Mouse (Mus musculus) retina, embryonic 14.5 days (tissue): ENCODE data around the gene Dstyk.

Experiments
- DNase-seq: peaks from one replicate; pipeline ENCODE4 v3.0.0-alpha.2; 2015; ENCODE audit warnings: low spot score

The Dstyk gene

DNA sequence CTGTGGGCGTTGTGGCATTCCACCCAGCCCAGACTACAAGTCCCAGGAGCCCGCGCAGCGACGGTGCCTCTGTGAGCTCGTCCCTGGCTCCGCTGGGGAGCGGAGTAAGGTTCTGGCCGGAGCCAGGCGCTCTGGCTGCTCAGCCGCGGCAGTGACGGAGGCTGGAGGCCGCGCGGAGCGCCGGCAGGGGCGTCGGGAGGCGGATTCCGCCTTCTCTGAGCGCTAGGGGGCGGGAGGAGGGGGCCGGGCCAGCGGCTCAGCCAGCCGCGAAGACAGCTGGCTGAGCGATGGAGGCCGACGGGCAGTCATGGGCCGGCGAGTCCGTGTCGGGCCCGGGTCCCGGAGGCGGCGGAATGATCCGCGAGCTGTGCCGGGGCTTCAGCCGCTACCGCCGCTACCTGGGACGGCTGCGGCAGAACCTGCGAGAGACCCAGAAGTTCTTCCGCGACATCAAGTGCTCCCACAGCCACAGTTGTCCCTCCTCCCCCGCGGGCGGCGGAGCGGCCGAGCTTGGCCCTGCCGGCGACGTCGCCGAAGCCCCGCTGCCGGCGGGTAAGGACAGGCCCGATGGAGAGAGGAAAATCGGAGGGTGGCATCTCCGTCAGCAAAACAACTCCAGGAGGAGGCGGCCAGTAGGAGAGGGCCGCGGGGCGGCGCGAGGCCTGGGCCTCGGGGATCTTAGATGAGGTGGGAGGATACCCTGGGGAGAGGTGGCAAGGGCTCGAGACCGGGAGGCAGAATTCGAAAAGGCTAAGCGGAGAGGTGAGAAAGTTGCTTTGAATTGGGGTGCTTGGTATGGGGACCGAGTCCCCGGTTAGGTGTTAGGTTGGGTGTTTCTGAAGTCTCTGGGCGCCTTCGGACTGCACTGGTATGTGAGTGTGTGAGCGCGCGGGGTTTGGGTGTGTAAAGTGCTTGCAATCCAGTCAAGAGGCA lies at the start of gene Dstyk:
Gene Dstyk, plus strand, starts transcription at position 237 of the 933 bp plus-strand sequence.
- peak; percentile 95 for DNase-seq

DNA sequence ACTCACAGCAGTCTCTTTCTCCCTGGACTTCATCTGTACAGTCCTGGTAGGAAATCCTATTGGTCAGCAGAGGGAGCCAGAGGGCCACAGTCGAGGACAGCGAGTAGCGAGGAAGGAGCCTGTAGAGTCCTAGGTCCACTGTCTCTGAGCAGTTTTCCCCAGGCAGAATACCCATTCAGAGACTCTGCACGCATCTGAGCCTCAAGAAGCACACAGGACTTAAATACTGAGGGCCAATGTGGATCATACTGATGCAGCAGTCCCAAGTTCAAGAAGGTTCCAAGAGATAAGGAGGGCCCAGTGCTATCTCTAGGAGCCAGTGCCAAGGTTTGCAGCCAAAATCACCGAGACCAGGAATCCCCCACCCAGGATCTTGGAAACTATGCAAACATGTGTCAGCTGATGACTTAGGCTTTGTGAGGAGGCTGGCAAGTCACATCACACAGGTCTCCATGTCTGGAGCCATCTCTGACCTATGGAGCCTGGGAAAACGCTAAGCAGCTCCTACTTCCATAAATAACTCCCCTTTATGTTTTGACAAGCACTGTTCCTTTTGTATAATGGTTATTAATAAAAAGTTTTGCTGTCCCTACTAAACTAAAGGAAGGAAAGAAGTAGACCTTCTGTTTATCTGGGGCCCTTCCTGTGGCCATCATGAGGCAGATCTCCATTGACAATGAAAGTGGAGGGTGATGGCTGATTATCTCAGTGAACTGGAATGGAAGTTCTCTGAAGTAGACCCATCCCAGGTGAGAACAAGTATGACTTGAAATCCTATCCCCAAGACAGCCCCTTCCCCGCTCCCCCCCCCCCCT lies 49.5 kb upstream of the Dstyk start:
- peak; percentile 94 for DNase-seq

DNA sequence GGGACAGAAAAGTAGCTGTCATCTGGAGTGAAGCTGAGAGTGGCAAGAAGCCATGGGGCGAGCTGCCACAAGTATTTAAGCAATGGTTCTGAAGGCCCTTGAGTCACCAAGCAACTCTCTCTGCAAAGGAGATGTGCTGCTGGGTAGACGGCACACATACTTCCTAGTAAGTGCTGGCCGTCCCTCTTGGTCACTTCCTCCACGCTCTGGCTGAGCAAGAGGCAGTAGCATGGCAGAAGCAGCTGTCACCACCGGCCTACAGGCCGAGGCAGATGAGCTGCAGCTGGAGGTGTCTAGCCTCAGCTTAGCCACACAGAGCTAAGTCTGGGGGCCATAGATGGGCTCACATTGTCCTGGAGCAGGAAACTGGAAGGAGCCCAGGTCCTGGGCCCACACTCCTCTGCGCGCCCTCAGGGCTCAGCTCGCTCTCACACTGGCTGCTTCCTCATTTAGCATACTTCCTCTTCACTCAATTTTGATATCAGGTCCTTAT lies 46.6 kb upstream of the Dstyk start:
- no peak for DNase-seq

DNA sequence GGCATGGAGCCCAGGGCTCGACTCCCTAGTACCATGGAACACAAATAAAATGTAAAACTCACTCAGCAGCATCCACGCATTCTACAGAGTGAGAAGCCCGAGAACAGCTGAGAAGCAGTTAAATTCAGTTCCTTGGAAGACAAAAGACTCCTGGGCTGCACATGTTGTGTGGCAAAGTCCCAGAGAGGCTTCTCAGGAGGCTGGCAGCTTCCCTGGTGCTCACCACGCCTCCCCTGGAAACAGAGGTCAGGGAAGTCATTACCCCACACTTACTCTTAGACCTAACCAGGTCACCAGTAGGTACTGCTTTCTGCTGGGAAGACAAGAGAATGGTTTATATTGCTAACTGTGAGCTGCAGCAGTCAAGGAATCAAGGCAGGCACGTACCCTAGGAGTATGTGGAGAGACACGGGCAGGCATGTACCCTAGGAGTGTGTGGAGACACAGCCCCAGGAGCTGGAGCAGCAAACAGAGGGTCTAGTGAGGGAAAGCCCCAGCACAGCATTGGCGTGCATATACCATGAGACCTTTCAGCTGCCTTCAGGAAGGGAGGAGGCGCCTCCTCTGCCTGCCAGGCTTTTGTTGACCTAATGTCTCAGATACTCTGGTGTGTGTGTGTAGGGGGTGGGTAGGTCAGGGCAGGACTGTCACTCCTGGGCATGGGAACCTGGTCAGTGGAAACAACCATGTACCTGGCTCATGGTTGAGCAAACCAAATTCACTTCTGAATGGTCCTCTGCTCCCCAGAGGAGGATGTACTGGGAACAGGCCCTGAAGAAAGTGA lies 45.9 kb upstream of the Dstyk start:
- no peak for DNase-seq

DNA sequence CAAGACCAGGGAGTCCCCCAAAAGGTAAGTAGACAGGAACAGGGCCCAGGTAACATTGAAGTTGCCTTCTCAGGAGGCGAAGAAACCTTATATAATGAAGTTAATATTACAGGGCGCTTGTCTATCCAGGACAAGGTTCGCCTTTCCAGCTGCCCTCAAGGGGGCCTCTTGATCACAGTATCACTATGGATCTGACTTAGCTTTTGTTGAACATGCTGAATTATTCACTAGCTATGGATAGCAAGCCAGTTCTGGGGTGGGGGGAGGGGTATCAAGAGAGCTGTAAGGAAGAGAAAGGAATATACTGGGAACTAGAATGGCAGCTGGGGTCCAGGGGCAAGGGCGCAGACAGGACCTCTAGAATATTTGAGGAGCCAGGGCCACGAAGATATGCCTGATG lies 45.0 kb upstream of the Dstyk start:
- no peak for DNase-seq

DNA sequence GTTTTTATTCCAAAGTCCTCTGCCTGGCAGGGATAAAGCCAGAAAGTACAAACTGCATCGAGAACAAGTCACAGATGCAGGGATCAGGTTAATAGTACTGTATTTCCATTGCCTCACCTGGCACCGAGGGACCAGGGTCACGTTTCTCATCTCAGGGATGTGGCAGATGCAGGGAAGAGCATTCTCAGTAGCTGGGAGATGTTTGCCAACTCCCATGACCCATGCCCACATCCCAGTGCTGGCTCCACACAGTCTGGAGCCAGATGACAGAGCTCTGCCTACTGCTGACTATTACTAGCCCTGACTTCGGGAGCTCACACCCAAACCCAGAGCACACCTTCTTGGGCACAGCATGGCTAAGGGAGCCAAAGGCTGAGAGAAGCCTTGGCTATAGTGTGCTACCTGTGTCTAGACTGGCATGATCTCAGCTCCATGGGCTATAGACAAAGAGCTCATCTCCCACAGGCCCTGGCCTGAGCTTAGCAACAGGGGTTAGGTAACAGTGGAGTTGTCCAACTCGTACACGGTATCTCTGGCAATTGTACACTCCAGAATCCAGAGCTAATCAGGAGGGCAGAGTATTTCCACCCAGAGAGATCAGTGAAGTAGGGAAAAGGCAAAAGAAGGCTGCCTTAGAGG lies 44.3 kb upstream of the Dstyk start:
- no peak for DNase-seq

DNA sequence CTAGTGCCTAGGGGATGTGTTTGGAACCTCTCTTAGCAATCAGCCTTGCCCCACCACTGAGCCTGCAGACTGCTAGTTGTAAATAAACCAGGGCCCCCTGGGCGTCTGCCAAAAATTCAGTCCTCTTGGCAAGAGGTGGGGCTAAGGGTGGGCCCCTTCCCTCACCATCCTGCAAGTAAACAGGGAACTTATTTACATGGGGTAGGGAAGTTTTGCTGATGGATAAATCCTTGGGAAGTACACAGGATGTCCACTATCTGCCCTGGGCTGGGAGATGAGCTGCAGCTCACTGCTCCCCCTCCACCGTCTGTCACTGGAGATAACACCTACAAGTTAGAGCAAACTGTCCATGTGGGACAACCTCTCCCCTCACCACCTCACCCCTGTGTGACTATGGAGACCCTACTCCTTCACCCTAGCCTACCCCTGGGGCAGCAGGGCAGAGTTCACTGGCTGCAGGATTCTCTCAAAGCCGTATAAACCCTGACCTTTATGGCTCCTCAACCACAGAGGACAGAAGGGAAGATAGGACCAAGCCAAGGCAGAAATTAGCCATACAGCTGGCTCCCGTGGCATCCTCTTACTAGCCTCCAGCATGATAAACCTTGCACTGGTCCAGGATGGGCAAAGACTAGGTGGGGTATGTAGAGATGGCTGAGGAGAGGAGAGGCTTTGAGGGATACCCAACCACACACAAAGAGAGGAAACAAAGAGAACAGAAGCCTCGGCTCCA lies 43.0 kb upstream of the Dstyk start:
- no peak for DNase-seq

DNA sequence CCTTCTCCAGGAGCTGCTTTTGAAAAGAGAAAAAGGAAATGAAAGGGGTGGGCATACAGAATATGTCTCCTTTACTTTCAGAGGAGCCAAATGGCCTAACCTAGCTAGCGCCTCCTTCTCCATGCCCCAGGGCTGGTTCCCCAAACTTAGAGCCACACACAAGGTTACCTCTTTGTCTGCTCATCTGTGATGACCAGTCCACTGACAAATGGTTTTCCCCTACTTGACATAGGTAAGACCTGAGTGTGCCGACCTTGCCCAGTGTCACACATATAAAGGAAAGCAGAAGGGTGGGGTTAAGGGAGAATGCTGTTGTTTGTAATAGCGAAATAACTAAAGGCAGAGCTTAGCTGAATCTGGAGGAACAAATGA lies 42.5 kb upstream of the Dstyk start:
- DNase-seq: no peak

DNA sequence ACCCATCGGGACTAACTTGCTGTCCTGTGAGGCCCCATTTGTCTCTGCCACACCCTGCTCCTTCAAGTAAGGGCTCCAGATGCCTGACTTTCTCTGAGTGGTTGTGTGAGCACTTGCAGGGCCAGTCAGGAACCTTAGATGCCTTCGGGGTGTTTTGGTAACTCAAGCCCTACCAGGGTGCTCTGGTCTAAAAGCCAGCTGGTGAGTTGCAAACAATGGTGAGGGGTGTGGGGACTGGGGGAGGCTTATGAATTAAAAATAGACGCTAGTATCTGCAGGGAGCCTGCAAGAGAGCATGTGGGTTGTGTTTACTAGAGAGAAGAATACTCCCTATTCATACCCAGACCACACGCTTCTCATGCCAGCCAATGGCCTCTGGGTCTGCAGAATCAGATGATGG lies 42.1 kb upstream of the Dstyk start:
- DNase-seq: no peak

DNA sequence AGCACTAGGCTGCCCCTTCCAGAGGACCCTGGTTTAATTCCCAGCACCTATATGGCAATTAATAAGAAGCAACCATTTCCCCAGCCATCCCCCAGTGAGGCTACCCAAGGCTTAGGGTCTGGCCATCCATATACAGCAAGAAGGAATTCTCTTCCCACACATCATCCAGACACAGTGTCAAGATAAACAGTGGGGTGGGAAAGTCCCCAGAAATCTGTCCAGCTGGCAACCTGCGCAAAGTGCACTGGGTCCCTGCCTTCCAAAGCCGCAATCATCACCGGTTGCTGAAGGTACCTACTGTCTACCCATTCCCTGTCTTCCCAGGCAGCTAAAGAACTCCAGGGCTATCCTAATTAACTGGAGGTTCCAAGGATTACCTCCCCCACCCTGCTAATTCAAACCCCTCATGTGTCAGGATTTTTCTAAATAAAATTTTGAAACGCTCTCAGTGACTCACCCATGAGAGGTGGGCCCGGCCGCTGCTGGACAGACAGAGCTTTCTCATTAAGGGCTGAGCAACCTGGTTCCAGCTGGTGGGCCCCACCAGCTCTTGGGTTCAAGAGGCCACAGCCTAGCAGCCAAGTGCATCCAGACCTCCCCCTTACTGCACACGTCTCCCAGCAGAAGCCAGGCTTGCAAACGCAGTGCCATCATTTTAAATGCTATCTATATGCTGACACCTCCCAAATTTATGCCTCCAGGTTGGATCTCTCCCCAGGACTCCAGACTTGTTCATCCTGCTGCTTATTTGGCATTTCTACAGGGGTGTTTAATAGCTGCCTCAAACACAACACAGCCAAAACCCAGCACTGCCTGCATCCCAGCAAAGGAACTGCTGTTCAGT lies 40.9 kb upstream of the Dstyk start:
- no peak for DNase-seq

DNA sequence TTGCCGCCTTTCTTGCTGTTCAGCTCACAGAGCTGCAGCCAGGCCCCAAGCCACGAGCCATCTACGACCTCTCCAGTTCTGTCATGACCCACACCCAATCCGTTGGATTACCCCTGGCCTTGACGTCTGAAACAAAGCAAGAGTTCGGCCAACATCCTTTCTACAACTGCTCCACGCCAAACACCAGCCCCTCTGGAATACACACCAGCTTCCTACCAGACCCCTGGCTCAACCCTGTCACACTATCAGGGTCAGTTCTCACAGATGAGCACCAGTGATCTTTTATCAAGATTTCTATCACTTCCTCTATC lies 40.3 kb upstream of the Dstyk start:
- no peak for DNase-seq

DNA sequence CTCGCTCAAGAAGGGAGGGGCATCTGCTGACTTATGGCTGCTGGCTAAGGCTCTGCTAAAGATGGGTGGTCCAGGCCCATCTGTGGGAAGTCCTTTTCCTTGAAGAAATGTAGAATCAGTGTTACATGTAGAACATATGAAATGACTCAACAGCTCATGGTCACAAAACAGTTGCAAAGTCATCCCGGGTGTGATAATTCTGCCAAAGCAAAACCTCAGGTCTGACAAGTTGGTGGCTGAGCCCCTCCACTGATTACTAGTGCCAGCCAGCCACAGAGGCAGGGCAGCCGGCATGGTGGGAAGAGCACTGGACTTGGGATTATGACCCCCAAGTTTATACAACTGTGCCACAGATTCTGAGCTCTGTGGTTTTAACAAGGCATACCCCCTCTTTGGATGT lies 39.5 kb upstream of the Dstyk start:
- no peak for DNase-seq

DNA sequence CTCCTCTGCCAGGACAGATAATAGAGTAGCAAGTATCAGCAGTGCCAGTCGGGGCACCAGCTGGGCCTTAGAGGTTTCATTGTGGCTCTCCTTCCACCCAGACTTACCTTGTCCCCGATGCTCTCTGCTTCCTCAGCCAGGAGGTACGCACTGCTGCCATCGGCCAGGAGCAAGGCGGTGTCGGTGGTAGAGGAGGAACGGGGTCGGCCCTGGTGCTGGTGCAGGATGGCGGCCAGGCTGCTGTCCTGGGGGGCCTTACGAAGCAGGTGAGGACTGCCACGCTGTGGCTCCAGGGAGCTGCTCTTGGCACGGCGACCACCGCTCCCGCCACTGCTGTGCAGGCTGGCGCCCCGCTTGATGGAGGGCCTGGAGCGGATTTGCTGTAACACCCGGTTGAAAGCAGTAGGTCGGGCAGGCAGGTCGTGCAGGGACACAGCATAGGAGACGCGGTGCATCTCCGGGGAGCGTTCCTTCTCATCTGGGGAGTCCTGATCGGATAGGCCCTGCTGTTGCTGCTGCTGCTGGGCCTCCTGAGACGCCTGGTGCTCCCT lies 36.7 kb upstream of the Dstyk start:
- DNase-seq: no peak

DNA sequence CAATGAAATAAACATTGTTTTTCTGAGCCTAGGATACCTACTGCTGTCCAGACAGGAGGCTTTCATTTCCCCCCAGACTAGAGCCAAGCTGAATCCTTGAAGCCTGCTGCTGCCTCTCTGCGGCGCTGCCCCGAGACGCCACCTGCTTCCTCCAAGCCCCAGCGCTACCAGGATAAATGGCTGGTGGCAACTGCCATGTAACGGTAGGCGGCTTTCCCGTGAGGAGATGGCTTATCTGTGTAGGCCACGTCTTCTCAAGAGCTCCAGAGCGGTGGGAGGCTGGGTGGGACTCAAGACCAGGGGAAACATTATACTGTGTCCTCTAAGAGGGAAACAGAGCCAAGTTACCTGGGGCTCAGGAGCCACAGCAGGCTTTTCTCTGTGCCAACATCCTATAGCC lies 35.4 kb upstream of the Dstyk start:
- DNase-seq: no peak

DNA sequence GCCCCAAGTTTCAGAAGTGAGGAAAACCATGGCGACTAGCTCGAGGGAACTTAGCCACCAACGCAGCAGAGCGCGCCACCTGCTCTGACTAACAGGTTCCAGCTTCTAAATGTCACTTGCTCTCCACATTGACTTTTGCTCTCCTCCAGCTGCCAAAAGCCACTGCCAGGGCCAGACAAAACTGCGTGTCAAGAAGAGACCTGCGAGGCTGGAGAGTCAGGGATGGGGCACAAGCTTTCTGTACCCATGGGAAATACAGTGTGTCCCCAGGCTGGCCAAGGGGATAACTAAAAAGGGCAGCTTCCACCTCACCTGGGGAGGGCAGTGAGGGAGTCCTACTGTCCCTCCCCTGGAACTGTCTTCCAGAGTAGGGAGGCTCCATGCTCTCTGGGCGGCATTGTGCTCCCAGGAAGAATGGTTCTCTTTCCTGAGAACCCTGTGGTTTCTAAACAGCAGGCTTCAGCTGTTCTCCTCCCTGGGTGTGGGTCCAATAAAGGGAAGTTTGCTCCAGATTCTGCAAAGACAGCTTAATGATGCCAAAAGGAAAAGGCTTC lies 33.3 kb upstream of the Dstyk start:
- no peak for DNase-seq

DNA sequence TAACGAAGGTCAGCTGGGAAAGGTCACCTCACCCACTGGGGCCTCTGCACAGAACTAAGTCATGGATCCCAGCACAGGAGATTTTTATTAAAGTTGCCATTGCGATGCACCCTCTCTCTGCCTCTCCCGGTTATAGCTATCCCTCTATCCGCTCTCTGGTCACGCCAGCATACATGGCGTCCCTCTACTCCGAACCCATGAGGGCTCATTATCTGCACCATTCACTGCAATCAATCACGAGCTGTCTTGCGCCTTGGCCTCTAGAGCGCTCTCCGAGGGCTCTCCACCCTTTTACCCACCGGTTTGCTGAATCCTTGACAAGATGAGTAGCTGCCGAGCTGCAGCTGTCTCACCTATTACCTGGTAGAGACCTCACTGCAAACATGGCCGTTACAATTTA lies 32.1 kb upstream of the Dstyk start:
- peak; percentile 21 for DNase-seq

DNA sequence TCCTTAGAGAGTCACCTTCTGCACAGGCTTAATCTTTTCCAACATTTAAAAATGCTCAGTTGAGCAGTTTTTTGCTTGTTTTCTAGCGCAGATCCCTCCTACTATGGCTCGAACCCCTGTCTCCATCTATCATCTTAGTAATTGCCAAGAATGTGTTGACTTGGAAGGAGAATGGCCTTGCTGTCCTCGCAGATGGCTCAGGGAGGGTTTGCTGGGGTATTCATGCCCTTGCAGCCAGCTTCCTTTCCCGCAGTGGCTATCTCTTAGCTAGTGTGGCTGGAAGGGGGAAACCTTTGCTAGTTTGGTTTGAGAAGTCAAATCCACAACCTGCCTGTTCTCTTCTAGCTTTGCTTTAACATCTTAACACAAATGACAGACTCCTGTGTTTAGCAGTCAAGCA lies 31.6 kb upstream of the Dstyk start:
- no peak for DNase-seq

DNA sequence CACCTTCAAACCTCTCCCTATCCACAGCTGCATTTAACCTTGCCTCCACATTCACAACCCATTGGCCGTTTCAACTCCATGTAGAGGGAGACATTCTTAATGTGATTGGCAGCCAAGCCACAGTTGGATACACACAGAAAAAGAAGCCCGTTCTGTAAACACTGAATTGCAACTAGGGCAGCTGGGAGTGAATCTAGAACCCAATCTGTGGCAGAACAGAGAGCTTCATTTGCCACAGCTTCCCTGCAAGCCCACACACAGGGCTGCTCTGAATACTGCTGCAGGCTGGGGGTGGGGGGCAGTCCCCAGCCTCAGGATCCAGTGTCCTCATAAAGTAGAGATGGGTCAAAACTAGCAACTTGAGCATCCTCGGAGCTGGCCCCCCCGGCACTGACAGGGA lies 31.1 kb upstream of the Dstyk start:
- DNase-seq: no peak

DNA sequence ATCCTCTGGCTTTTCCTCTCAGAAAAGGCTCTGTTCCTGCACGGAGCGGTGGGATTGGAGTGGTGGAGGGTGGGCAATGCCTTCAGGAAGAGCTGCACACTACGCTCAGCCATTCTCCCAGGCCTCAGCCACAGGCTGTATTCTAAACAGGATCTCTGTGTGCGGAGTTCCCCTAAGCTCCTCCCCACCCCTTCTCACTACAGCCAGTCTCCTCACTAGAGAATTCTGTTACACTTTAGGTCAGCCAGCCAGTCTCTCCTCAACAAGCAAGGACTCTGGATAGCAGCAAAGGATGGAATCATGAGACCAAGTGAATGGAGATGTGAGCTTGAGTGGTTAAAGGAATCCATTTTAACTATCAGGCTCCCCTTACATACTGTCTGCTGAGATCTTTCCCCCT lies 29.4 kb upstream of the Dstyk start:
- DNase-seq: no peak
